Mouse (Mus musculus): Measurements from ENCODE around the gene Cspg5. TPM values are rescaled to one million over a fixed set of nuclear protein-coding genes. Genes with fewer than 3 reads are reported as not detected.

Cspg5 gene
- total RNA-seq, 1 experiment from 2014 or later: 0.70 TPM

- no peak for ATAC-seq (ENCODE audit: extremely low read depth, insufficient number of reproducible peaks, low FRiP score, poor library complexity, severe bottlenecking)
These were observed 5.3 kb downstream of the Cspg5 start for GRCm38 (mm10) chr9:110248861-110249260.

- ATAC-seq (ENCODE audit: extremely low read depth, insufficient number of reproducible peaks, low FRiP score, poor library complexity, severe bottlenecking): no peak
These were observed 6.4 kb downstream of the Cspg5 start for GRCm38 (mm10) chr9:110249823-110250543.

- no peak for ATAC-seq (ENCODE audit: extremely low read depth, insufficient number of reproducible peaks, low FRiP score, poor library complexity, severe bottlenecking)
These were observed 7.2 kb downstream of the Cspg5 start for GRCm38 (mm10) chr9:110250776-110251175.

- ATAC-seq (ENCODE audit: extremely low read depth, insufficient number of reproducible peaks, low FRiP score, poor library complexity, severe bottlenecking): no peak
These were observed 11.9 kb downstream of the Cspg5 start for GRCm38 (mm10) chr9:110255407-110256019.

DNA sequence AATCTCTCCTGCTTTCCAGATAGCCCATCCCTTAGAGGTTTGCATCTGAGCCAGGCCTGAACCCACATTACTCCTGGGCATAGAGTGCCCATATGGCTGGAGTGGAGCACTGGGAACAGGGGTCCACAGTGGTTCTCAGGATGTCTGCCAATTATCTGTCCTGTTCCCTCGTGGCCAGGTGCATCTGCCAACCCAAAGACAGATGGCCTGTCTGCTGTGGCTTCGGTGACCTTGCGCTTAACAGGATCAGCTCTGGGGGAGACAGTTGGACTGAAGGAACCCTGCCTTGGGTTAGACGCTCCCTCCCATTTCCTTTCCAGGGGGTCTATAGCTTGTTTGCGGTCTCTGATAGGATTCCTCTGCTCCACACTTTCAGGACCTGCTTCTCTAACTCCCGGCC is 15.1 kb downstream of the Cspg5 start:
- ATAC-seq (ENCODE audit: extremely low read depth, insufficient number of reproducible peaks, low FRiP score, poor library complexity, severe bottlenecking): no peak

GRCm38 (mm10) chr9:110259118-110259517 is 15.5 kb downstream of the Cspg5 start:
- no peak for ATAC-seq (ENCODE audit: extremely low read depth, insufficient number of reproducible peaks, low FRiP score, poor library complexity, severe bottlenecking)

DNA sequence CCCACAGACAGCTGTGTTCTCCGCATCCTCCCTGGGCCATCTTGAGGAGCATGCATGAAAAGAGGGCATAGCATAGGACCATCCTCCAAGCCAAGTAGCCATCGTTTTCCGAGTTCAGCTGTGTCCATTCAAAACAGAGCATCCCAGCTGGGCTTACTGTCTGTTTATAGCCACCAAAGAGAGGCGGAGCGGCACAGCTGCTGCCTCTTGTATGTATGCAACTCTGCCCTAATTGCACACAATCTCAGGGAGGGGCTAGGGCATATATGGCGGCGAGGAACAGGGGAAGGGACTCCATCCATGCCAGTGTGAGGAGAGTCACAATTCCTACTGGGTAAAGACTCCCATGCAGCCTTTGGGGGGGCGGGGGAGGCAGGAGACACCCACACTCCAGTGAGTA is 19.6 kb downstream of the Cspg5 start:
- no peak for ATAC-seq (ENCODE audit: extremely low read depth, insufficient number of reproducible peaks, low FRiP score, poor library complexity, severe bottlenecking)

- no peak for ATAC-seq (ENCODE audit: extremely low read depth, insufficient number of reproducible peaks, low FRiP score, poor library complexity, severe bottlenecking)
These were observed 21.4 kb downstream of the Cspg5 start for GRCm38 (mm10) chr9:110264991-110265390.

GRCm38 (mm10) chr9:110268416-110268815 is 24.8 kb downstream of the Cspg5 start:
- no peak for ATAC-seq (ENCODE audit: extremely low read depth, insufficient number of reproducible peaks, low FRiP score, poor library complexity, severe bottlenecking)

GRCm38 (mm10) chr9:110272330-110272729 is 28.7 kb downstream of the Cspg5 start:
- no peak for ATAC-seq (ENCODE audit: extremely low read depth, insufficient number of reproducible peaks, low FRiP score, poor library complexity, severe bottlenecking)

- ATAC-seq (ENCODE audit: extremely low read depth, insufficient number of reproducible peaks, low FRiP score, poor library complexity, severe bottlenecking): no peak
These were observed 29.9 kb downstream of the Cspg5 start for GRCm38 (mm10) chr9:110273507-110273906.

GRCm38 (mm10) chr9:110275882-110276281 is 32.3 kb downstream of the Cspg5 start:
- no peak for ATAC-seq (ENCODE audit: extremely low read depth, insufficient number of reproducible peaks, low FRiP score, poor library complexity, severe bottlenecking)

DNA sequence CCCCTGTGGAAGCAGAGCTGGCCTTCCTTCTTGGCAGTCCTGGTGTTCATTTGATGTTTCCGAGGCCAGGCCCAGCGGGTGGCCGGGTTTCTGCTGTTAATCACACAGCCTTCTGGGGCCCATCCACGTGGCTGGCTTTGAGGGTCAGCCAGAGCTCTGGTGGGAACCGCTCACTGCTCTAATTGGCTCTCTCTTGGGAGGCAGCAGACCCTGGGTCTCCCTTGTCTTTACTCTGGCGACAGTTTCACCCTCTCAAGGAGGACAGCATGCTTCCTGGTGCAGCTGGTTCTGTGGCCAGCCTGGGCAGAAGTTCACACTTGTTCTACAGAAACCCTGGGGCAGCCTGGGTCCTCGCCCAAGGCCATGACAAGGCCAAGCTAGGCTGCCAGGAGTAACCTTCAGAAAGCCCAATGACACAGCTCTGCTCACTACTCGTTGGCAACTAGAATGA is 33.9 kb downstream of the Cspg5 start:
- ATAC-seq (ENCODE audit: extremely low read depth, insufficient number of reproducible peaks, low FRiP score, poor library complexity, severe bottlenecking): no peak

GRCm38 (mm10) chr9:110284075-110284697 is 40.6 kb downstream of the Cspg5 start:
- no peak for ATAC-seq (ENCODE audit: extremely low read depth, insufficient number of reproducible peaks, low FRiP score, poor library complexity, severe bottlenecking)

DNA sequence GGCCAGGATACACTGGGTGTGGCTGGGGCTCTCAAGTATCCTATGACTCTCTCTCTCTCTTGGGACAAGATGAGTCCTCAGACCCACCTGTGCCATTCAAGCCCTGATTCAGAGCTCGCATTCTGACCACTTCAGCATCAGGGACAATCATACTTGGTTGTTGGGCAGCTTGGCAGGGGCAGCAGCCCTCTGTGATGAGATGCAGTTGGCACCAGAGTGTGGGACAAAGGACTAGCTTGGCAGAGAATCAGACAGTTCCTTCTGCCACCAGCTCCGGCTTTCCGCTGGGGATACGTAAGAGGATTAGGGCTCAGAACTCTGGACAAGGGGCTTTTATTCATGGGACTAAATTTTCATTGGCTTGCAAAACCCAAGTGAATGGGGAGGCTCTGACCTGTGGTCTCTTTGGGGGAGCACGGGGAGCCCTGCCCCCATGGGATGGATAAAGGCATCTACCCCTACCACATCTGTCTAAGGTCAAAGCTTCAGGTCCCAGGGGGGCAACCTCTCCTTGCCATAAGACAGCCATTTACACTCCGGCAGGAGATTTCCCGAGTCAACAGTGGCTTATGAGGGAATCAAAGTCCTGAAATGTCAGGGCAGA is 43.8 kb downstream of the Cspg5 start:
- no peak for ATAC-seq (ENCODE audit: extremely low read depth, insufficient number of reproducible peaks, low FRiP score, poor library complexity, severe bottlenecking)

GRCm38 (mm10) chr9:110293254-110293718 is 49.7 kb downstream of the Cspg5 start:
- ATAC-seq (ENCODE audit: extremely low read depth, insufficient number of reproducible peaks, low FRiP score, poor library complexity, severe bottlenecking): no peak

- ATAC-seq (ENCODE audit: extremely low read depth, insufficient number of reproducible peaks, low FRiP score, poor library complexity, severe bottlenecking): no peak
These were observed 50.4 kb downstream of the Cspg5 start for GRCm38 (mm10) chr9:110293873-110294415.

DNA sequence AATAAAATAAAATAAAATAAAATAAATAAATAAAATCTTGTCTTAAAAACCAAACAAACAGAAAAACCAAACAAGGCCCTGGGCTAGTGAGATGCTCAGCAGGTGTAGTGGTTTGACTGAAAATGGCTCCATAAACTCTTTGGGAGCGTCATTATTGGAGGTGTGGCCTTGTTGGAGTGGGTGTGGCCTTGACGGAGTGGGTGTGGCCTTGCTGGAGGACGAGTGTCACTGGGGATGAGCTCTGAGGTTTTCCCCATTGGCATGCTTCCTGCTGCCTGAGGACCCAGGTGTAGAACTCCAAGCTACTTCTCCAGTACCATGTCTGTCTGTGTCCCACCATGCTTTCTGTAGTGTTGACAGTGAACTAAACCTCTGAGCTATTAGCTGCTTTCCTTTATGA is 51.2 kb downstream of the Cspg5 start:
- ATAC-seq (ENCODE audit: extremely low read depth, insufficient number of reproducible peaks, low FRiP score, poor library complexity, severe bottlenecking): no peak

DNA sequence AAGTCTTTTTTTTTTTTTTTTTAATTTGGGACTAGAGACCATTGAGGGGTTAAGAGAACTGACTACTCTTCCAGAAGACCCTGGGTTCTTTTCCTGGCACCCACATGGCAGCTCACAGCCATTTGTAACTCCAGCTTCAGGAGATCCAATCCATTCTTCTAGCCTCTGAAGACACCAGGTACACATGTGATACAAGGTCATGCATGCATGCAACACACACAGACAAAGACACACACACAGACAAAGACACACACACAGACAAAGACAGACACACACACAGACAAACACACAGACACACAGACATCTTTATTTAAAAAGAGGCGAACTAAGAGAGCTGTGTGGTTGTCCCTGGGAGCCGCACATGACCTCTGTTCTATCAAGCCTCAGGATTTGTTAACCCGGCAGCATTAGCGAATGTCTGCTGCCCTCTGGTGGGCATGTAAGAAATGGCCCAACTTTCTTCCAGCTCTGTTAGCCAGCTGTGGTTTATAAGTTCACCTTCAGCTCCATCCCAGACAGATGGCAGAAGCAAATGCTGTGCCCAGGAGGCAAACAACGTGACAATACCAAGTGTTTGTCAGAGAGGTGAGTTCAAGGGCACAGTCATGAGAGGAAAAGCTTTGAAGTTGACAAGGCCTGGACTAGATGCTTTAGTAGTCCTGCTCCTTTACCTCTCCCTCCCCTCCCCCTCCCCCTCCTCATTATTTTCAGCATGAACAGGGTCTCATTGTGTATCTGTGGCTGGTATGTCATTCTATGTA is 53.5 kb downstream of the Cspg5 start:
- ATAC-seq (ENCODE audit: extremely low read depth, insufficient number of reproducible peaks, low FRiP score, poor library complexity, severe bottlenecking): peak; percentile 81

Measured in neutrophil, adult 5-6 weeks (primary cell).